Mouse (Mus musculus) limb, embryonic 14.5 days (tissue): ENCODE results near the gene Fam92b. TPM values are rescaled to one million over a fixed set of nuclear protein-coding genes. Genes with fewer than 3 reads are reported as not detected.

ENCODE experiments used
- ATAC-seq: fragments of 200-750 bp; cut with Nextera tagmentation; 2 replicates; pipeline ENCODE4 v1.8.0; 2017; ENCODE audit warnings: low read depth, moderate number of reproducible peaks, moderate TSS enrichment; ENCODE audit not compliant: low FRiP score
- DNase-seq: peaks from one replicate; pipeline ENCODE4 v3.0.0-alpha.2; 2015; ENCODE audit warnings: low spot score
- H3K27ac ChIP-seq: fragments of 300-500 bp; sonication (generic); replicated peaks from 2 replicates; pipeline ENCODE4 v1.5.1; 2014; ENCODE audit warnings: low read depth, mild to moderate bottlenecking, low read length, moderate library complexity, mixed read lengths
- H3K27me3 ChIP-seq: fragments of 300-500 bp; sonication (generic); 2 replicates; pipeline ENCODE4 v1.6.1; 2014; ENCODE audit warnings: low read length, mixed read lengths; ENCODE audit not compliant: control insufficient read depth, insufficient read depth
- H3K36me3 ChIP-seq: fragments of 300-500 bp; sonication (generic); 2 replicates; pipeline ENCODE4 v1.6.1; 2014; ENCODE audit warnings: mild to moderate bottlenecking, low read length, moderate library complexity, mixed read lengths; ENCODE audit not compliant: control insufficient read depth, insufficient read depth
- H3K4me1 ChIP-seq: fragments of 300-500 bp; sonication (generic); 2 replicates; pipeline ENCODE4 v1.6.1; 2014; ENCODE audit warnings: antibody characterized with exemption, low read length, mixed read lengths; ENCODE audit not compliant: control insufficient read depth, insufficient read depth
- H3K4me2 ChIP-seq: fragments of 300-500 bp; sonication (generic); replicated peaks from 2 replicates; pipeline ENCODE4 v1.6.1; 2014; ENCODE audit warnings: low read depth, mild to moderate bottlenecking, low read length, moderate library complexity; ENCODE audit not compliant: severe bottlenecking
- H3K4me3 ChIP-seq: fragments of 300-500 bp; sonication (generic); replicated peaks from 2 replicates; pipeline ENCODE4 v1.5.1; 2014; ENCODE audit warnings: low read length
- H3K9ac ChIP-seq: fragments of 300-500 bp; sonication (generic); 2 replicates; pipeline ENCODE4 v1.6.1; 2014; ENCODE audit warnings: mild to moderate bottlenecking, low read depth, low read length, moderate library complexity; ENCODE audit not compliant: severe bottlenecking
- H3K9me3 ChIP-seq: fragments of 300-500 bp; sonication (generic); 2 replicates; pipeline ENCODE4 v1.6.1; 2016; ENCODE audit warnings: low read length; ENCODE audit not compliant: control insufficient read depth
- POLR2A ChIP-seq: fragments of 200-500 bp; IDR thresholded peaks from 2 replicates; pipeline ENCODE4 v1.8.0; 2012; ENCODE audit warnings: inconsistent platforms, mild to moderate bottlenecking, moderate library complexity, borderline replicate concordance; ENCODE audit not compliant: insufficient read depth, insufficient read length; ENCODE audit errors: extremely low read depth
- WGBS: fragments of 180-500 bp; shearing (Covaris S2); extraction: QIAGEN DNeasy Blood & Tissue Kit; methylation state at CpG from one replicate; pipeline ENCODE4 v1.1.7; 2014; 5-methylcytosine and 5-hydroxymethylcytosine counted together
- polyA plus RNA-seq, 2 experiments: library from polyadenylated mRNA; depleted of rRNA in 1 of 2; stranded (reverse) in 1 of 2; unstranded in 1 of 2; fragments of >200 nt; fragmentation: Nextera tagmentation in 1 of 2; extraction: Ambion mirVana in 1 of 2; gene quantifications; 2 replicates each; pipeline versions ENCODE4 v1.2.1 to v1.2.3; 2012 to 2014

The Fam92b gene
- polyA plus RNA-seq, 2 experiments, result not detected

- Histone ChIP-seq H3K4me2 (no peak overlapping the region), H3K27ac (no peak overlapping the region), H3K9me3 (no peaks in the 10 kb centered on the region), H3K27me3 (no peaks in the 10 kb centered on the region), H3K36me3 (no peaks in the 10 kb centered on the region), H3K9ac (no peak overlapping the region), H3K4me1 (peaks cover 48% of the 10 kb centered on the region), H3K4me3 (no peak overlapping the region)
- no peak for TF ChIP-seq POLR2A
- ATAC-seq (no peak), DNase-seq (no peak)
- WGBS, result 87% methylated on average over 6 of the region's 6 CpGs
These were observed 11.2 kb upstream of the Fam92b start for GRCm38 (mm10) chr8:120188510-120188909.

- H3K4me3 ChIP-seq, result no peak overlapping the region
- whole genome bisulfite sequencing, result 60% methylated on average over 8 of the region's 8 CpGs
- no peak overlapping the region for H3K9ac ChIP-seq
- peaks cover 43% of the 10 kb centered on the region for H3K4me1 ChIP-seq
- no peaks in the 10 kb centered on the region for H3K36me3 ChIP-seq
- H3K4me2 ChIP-seq, result no peak overlapping the region
- ATAC-seq (no peak), DNase-seq (no peak)
- no peaks in the 10 kb centered on the region for H3K27me3 ChIP-seq
- peak overlapping the region; percentile 33; the same call in 1 of the 2 replicates for H3K27ac ChIP-seq
- TF ChIP-seq POLR2A, result no peak
- no peaks in the 10 kb centered on the region for H3K9me3 ChIP-seq
These were observed 9.2 kb upstream of the Fam92b start for GRCm38 (mm10) chr8:120186454-120186853.

GRCm38 (mm10) chr8:120184850-120185792 is 7.9 kb upstream of the Fam92b start:
- peak; percentile 67 for DNase-seq

GRCm38 (mm10) chr8:120184366-120184765 is 7.1 kb upstream of the Fam92b start:
- WGBS, result 16% methylated on average over 7 of the region's 9 CpGs
- Histone ChIP-seq H3K4me3 (no peak overlapping the region), H3K4me1 (peaks cover 34% of the 10 kb centered on the region), H3K36me3 (no peaks in the 10 kb centered on the region), H3K9ac (no peak overlapping the region), H3K27me3 (no peaks in the 10 kb centered on the region), H3K9me3 (no peaks in the 10 kb centered on the region), H3K4me2 (no peak overlapping the region), H3K27ac (peak overlapping the region; percentile 40; the same call in 1 of the 2 replicates)
- peak; percentile 53 for ATAC-seq
- TF ChIP-seq POLR2A, result no peak
- DNase-seq, result peak; percentile 57

More at GRCm38 (mm10) chr8:120184850-120185792, 7.9 kb upstream of the Fam92b start:
- H3K27me3 ChIP-seq, result no peaks in the 10 kb centered on the region
- no peak for TF ChIP-seq POLR2A
- H3K36me3 ChIP-seq, result no peaks in the 10 kb centered on the region
- peak; percentile 71 for ATAC-seq
- H3K4me3 ChIP-seq, result no peak overlapping the region
- peak overlapping the region; percentile 40 for H3K27ac ChIP-seq
- H3K4me2 ChIP-seq, result peak overlapping the region; percentile 10
- H3K9ac ChIP-seq, result 0 out of 2 replicates have a peak overlapping the region, but pooled peaks have one; percentile 12
- H3K9me3 ChIP-seq, result no peaks in the 10 kb centered on the region
- 13% methylated on average over 16 of the region's 17 CpGs for WGBS
- peaks cover 34% of the 10 kb centered on the region for H3K4me1 ChIP-seq

GRCm38 (mm10) chr8:120181861-120182414 is 4.7 kb upstream of the Fam92b start:
- Histone ChIP-seq H3K36me3 (no peaks in the 10 kb centered on the region), H3K9me3 (no peaks in the 10 kb centered on the region), H3K4me1 (peaks cover 53% of the 10 kb centered on the region), H3K27ac (no peak overlapping the region), H3K4me3 (no peak overlapping the region), H3K9ac (no peak overlapping the region), H3K4me2 (no peak overlapping the region), H3K27me3 (peaks cover 4% of the 10 kb centered on the region; the same call in 1 of the 2 replicates)
- DNase-seq (no peak), ATAC-seq (no peak)
- 67% methylated on average over 4 of the region's 4 CpGs for WGBS
- TF ChIP-seq POLR2A, result no peak
